Mouse (Mus musculus) heart, adult 2 months (tissue): ENCODE results near the gene Tnfsf9.

Experiments
- CTCF ChIP-seq: fragments of 200-600 bp; IDR thresholded peaks from 2 replicates; pipeline ENCODE4 v1.8.1; 2022; ENCODE audit warnings: antibody characterized with exemption, mild to moderate bottlenecking, moderate library complexity
- POLR2A ChIP-seq: fragments of 200-500 bp; IDR thresholded peaks from 2 replicates; pipeline ENCODE4 v1.6.1; 2011; ENCODE audit warnings: mild to moderate bottlenecking, low read depth, low read length, control low read depth; ENCODE audit not compliant: insufficient read depth

DNA sequence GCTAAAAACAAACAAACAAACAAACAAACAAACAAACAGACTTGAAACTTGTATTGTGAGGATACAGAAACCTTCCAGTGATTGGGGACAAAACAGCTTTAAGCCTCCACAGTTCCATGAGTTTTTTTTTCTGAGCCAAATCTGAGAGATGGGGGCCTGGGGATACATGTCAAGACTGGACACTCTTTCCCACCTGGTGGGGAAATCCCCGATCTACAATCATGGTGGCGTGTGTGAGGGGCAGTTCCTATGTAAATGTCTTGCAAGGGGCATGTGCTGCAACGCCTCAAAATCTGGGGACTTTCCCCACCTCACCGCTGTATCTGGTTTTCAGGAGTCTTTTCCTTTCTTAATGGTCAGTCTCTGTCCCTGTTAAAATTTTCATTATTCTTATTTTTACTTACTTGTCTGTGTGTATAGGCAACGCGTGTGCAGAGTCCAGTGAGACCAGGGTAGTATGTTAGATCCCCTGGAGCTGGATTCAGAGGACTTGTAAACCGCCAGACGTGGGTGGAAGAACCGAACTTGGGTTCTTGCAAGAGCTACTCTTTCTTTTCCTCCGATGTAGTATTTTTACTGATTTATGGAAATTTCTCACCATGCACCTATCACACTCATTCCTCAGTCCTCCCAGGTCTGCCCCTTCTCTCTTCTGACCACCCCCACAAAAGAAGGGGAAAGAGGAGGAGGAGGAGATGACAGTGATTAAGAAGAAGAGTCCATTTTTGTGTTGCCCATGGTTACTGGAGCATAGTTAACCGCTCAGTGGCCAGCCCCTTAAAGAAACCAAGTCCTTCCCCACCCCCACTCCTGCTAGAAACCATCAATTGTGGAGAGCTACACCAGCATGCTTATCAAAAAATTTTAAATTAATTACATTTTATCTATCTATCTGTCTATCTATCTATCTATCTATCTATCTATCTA lies 18.3 kb downstream of the Tnfsf9 start:
- TF ChIP-seq CTCF: no peak
- TF ChIP-seq POLR2A: no peak
